Comparison of ENCODE assay signal across 9 mouse cellular contexts in genomic region chr13:97099187-97099852, GRCm38 (mm10). TPM values are rescaled to one million over a fixed set of nuclear protein-coding genes. Genes with fewer than 3 reads are reported as not detected.
A peak's percentile ranks its signal among the peaks of the same experiment; 100 is the strongest.
DNase-seq lines count a peak whose midpoint lies in the region; TF ChIP-seq lines count a peak whose summit lies in the region.
"Had no signal": no experiment of that assay in that cellular context is flagged by ENCODE, and none has a peak within 500 bp of the region (broad histone marks: within the 10 kb centered on the region; RNA-seq: fewer than 3 reads in every experiment).

Gm6169 (minus strand) TSS chr13:97099237.

- H3K27ac ChIP-seq in layer of hippocampus, adult 2 months = no peak within 1 kb of the TSS
- H3K27ac ChIP-seq: macrophage had no signal

- DNase-seq in gastrocnemius, postnatal 10 days = peak; percentile 14
- no peak for DNase-seq in gastrocnemius, postnatal 25 days
- DNase-seq in Muller cell, postnatal 12 days (ENCODE audit: inconsistent ontology term) = peak; percentile 74
- DNase-seq in cerebellum, adult 8-10 months = peak; percentile 27
- peak; percentile 38 to 86 for DNase-seq in frontal cortex, adult 2 months (ENCODE audit: extremely low spot score in 1 of 2, low spot score in 1 of 2)
- peak; percentile 61 to 72 for DNase-seq in layer of hippocampus, adult 2 months (ENCODE audit: low spot score in 2 of 2)
- DNase-seq in lung, postnatal 4 days = peak; percentile 24 to 43
- peak; percentile 66 for DNase-seq in right cerebral cortex, postnatal 4 days

- peak; percentile 74 for TF ChIP-seq CTCF in layer of hippocampus, adult 2 months (conservative IDR thresholded peaks at IDR 0.05)

- H3K4me3 ChIP-seq in layer of hippocampus, adult 2 months = no peak within 1 kb of the TSS

RNA-seq across cellular contexts. Expression of gene Gm6169, which starts in this region (rescaled TPM):
- 10 to 100 TPM in 1 of 2 experiments, under 1 TPM in 1; 0.52 to 13.3 TPM for total RNA-seq in gastrocnemius, postnatal 10 days (2021)
- total RNA-seq in gastrocnemius, postnatal 25 days (2021) = 1 to 10 TPM in 1 of 2 experiments, not detected in 1; 7.6 TPM
- 0.23 and 0.60 TPM in 2 replicates for polyA plus RNA-seq in frontal cortex, adult 2 months (2012; rRNA removed)
- total RNA-seq in layer of hippocampus, adult 2 months (2021) = not detected

Comparison
In these comparisons a context has a peak if more than half of its experiments do, and no peak if none do; other contexts are left out.
1. Peak in DNase-seq in frontal cortex, adult 2 months; RNA of the gene not detected or under 1 TPM.
2. Peak in DNase-seq in layer of hippocampus, adult 2 months; RNA of the gene not detected or under 1 TPM.